Mouse (Mus musculus) left cerebral cortex, adult 2 months (tissue): ENCODE measurements around the gene Cdc20. TPM values are rescaled to one million over a fixed set of nuclear protein-coding genes. Genes with fewer than 3 reads are reported as not detected.

Experiments
- DNase-seq, 2 experiments: peaks; one replicate each; pipeline ENCODE4 v3.0.0; 2021 to 2022; ENCODE audit warnings: low spot score in 2 of 2, mixed read lengths in 1 of 2; ENCODE audit errors: extremely low spot score in 1 of 2
- H3K27ac ChIP-seq: fragments of 200-600 bp; 2 replicates; pipeline ENCODE4 v1.8.1; 2022
- H3K4me3 ChIP-seq: fragments of 200-600 bp; 2 replicates; pipeline ENCODE4 v1.8.1; 2022
- CTCF ChIP-seq: fragments of 200-600 bp; IDR thresholded peaks from 2 replicates; pipeline ENCODE4 v1.8.1; 2022; ENCODE audit warnings: antibody characterized with exemption, mild to moderate bottlenecking, moderate library complexity
- intact Hi-C: fragments of 180-260 bp; cut with DNase I; formaldehyde crosslinking; loops from one replicate; pipeline ENCODE4 v1.15.1; 2025
- total RNA-seq, 2 experiments: library from RNA; stranded (reverse); gene quantifications; 2 replicates each; pipeline ENCODE4 v1.2.3; 2021

Cdc20 gene
- total RNA-seq, 2 experiments from 2014 or later = 0.81 to 1.8 TPM

DNA sequence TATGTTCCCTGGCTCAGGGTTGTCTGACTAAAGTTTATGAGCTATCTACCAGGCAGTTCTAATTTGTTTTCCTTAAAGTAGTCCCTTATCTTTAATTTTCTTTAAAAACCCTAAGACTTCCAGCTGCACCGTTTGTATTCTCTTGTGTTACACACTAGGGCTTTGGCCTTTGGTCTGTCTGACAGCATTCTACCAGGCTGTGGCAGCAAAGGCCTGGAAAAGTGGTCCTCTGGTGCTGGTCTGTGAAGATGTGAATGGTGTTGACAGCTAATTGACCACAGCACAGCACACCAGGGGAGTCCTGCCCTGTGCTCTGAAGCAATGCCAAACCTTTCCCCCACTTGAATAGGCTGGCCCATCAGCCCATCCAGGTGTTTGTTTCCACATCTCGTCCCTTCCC is 21.4 kb downstream of the Cdc20 start:
- no peak for DNase-seq
- intact Hi-C loops = no loop called here

GRCm38 (mm10) chr4:118413553-118413952 is 23.6 kb downstream of the Cdc20 start:
- no peak overlapping the region for H3K27ac ChIP-seq
- no peak for TF ChIP-seq CTCF
- H3K4me3 ChIP-seq = no peak overlapping the region
- no peak for DNase-seq
- intact Hi-C loops = loop anchor here (2.0 kb wide), 1 partner anchor 13 kb away; no protein-coding TSS in a partner anchor

More for the DNA sequence above, 21.4 kb downstream of the Cdc20 start:
- H3K27ac ChIP-seq = peak overlapping the region; percentile 65
- peak; percentile 32 for TF ChIP-seq CTCF
- no peak overlapping the region for H3K4me3 ChIP-seq

DNA sequence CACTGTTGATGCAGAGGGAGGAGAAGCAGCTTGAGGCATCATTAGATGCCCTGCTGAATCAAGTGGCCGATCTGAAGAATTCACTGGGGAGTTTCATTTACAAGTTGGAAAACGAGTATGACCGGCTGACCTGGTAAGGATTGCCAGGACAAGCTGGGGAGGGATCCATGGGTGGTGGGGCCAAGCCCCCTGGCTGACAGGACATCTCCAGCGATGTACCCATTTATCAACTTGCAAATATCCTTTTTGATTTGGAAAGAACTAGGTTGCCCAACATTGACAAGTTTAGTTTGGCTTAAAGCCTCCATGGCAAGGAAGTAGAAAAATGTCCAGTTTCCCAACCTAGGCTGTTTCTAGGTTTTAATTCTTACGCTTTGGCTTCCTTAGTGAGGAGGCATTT is 26.3 kb downstream of the Cdc20 start:
- intact Hi-C loops = no loop called here
- no peak for DNase-seq
- TF ChIP-seq CTCF = no peak
- Histone ChIP-seq H3K27ac (no peak overlapping the region), H3K4me3 (no peak overlapping the region)

- peak; percentile 88 for DNase-seq
- Histone ChIP-seq H3K4me3 (peak within 1 kb of the TSS; percentile 71), H3K27ac (peak within 1 kb of the TSS; percentile 85)
- intact Hi-C loops = loop anchor here (1.0 to 5.0 kb wide), 2 partner anchors 157 to 213 kb away; partner anchors contain the start of genes Cfap57 and Ebna1bp2
- no peak for TF ChIP-seq CTCF
These were observed 27.8 kb downstream of the Cdc20 start, which contains the start of the genes Szt2 and Med8 for GRCm38 (mm10) chr4:118409142-118409900. TSS of gene Szt2 (minus strand) at chr4:118409273. TSS of gene Med8 (plus strand) at chr4:118409337.

DNA sequence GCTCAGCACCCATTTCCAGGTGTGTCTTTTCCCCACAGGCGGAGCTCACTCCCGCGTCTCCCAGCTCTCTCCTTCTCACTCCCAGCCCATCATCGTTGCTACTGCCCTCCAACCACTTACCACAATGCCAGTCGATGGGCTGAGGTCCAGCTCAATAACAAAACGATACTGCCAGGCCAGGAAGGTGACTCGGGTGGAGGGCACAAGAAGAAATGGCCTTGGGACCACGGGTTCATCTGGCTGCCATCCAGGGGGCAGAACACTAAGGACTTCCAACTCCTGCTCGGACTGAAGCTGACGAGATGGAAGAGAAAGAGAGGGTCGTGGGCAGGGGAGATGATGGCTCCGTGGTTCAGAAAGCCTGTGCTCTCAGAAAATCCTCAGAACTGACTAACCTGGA is 34.5 kb downstream of the Cdc20 start:
- TF ChIP-seq CTCF = no peak
- intact Hi-C loops = no loop called here
- Histone ChIP-seq H3K27ac (no peak overlapping the region), H3K4me3 (no peak overlapping the region)
- DNase-seq = no peak

DNA sequence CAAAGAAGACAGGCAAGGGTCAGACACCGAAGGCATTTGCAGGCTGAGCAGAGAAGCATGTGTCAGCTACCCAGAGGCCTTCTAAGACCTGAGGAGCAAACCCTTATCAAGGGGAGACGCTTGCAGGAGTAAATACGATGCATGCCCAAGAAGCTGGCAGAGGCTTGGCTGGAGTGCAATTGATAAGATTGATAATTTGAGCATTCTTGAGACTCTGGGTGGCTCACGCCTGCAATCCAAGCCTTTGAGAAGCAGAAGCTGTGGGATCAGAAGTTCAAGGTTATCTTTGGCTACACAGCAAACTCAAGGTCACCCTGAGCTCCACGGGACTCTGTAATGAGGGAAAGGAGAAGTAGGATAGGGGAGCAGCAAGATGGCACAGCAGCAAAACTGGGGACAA is 35.2 kb downstream of the Cdc20 start:
- TF ChIP-seq CTCF = no peak
- DNase-seq = no peak
- no peak overlapping the region for H3K4me3 ChIP-seq
- H3K27ac ChIP-seq = no peak overlapping the region
- intact Hi-C loops = no loop called here

- Histone ChIP-seq H3K4me3 (no peak overlapping the region), H3K27ac (no peak overlapping the region)
- no peak for DNase-seq
- TF ChIP-seq CTCF = no peak
- intact Hi-C loops = no loop called here
These were observed 35.7 kb downstream of the Cdc20 start for GRCm38 (mm10) chr4:118401421-118401820.

GRCm38 (mm10) chr4:118398400-118398799 is 38.8 kb downstream of the Cdc20 start:
- H3K4me3 ChIP-seq = no peak overlapping the region
- intact Hi-C loops = no loop called here
- H3K27ac ChIP-seq = no peak overlapping the region
- no peak for TF ChIP-seq CTCF
- no peak for DNase-seq

DNA sequence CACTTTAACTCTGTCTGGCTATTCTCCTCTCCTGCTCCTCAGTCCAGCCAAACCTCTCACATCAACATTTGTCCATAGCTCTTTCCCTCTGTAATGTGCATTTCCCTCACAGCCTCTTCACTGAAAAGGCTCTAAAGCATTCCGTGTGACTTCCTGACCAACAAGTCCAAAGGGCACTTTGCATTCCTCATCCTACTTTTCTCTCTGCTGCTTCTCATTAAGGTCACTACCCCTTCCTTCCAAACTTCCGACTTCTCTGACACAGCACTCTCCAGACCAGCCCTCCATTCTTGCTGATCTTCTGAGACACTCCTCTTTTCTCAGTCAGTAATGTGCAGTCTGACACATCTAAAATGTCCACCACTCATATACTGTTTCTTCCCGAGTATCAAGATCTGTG is 40.7 kb downstream of the Cdc20 start:
- DNase-seq = no peak
- Histone ChIP-seq H3K27ac (no peak overlapping the region), H3K4me3 (no peak overlapping the region)
- no peak for TF ChIP-seq CTCF
- intact Hi-C loops = no loop called here

- DNase-seq = no peak
- Histone ChIP-seq H3K27ac (no peak overlapping the region), H3K4me3 (no peak overlapping the region)
- intact Hi-C loops = no loop called here
- no peak for TF ChIP-seq CTCF
These were observed 41.9 kb downstream of the Cdc20 start for GRCm38 (mm10) chr4:118395289-118395688.

- no peak for TF ChIP-seq CTCF
- no peak overlapping the region for H3K4me3 ChIP-seq
- no peak overlapping the region for H3K27ac ChIP-seq
- DNase-seq = no peak
- intact Hi-C loops = no loop called here
These were observed 42.6 kb downstream of the Cdc20 start for GRCm38 (mm10) chr4:118394505-118394904.

- no peak for TF ChIP-seq CTCF
- intact Hi-C loops = no loop called here
- no peak overlapping the region for H3K4me3 ChIP-seq
- H3K27ac ChIP-seq = no peak overlapping the region
- no peak for DNase-seq
These were observed 47.0 kb downstream of the Cdc20 start for GRCm38 (mm10) chr4:118390146-118390545.

- no peak overlapping the region for H3K27ac ChIP-seq
- intact Hi-C loops = no loop called here
- TF ChIP-seq CTCF = no peak
- DNase-seq = no peak
- no peak overlapping the region for H3K4me3 ChIP-seq
These were observed 49.8 kb downstream of the Cdc20 start for GRCm38 (mm10) chr4:118387316-118387715.
